Mouse (Mus musculus): ENCODE results near the gene Farp1.

- TF ChIP-seq CTCF (IDR thresholded peaks at IDR 0.05; ENCODE audit: low read depth, low read length): no peak
- TF ChIP-seq TAL1 (conservative IDR thresholded peaks at IDR 0.05; ENCODE audit: low read depth, low read length): no peak
- no peak for TF ChIP-seq GATA1 (IDR thresholded peaks at IDR 0.05; ENCODE audit: borderline replicate concordance, low read length)
- no peak for TF ChIP-seq POLR2AphosphoS5 (IDR thresholded peaks at IDR 0.05; ENCODE audit: insufficient replicate concordance, low read depth, low read length)
- TF ChIP-seq GATA2 (IDR thresholded peaks at IDR 0.05; ENCODE audit: borderline replicate concordance, low read depth, low read length): no peak
Observed at GRCm38 (mm10) chr14:121143831-121144455, 108.9 kb downstream of the Farp1 start.

Measured in G1E (cell line).